Mouse (Mus musculus) thymus, postnatal 10 days (tissue): Measurements from ENCODE around the gene Asb7.

ENCODE experiments used
- DNase-seq, 2 experiments: peaks; one replicate each; pipeline ENCODE4 v3.0.0; 2021; ENCODE audit warnings: low spot score in 2 of 2

The Asb7 gene

GRCm38 (mm10) chr7:66689294-66689619 lies at the start of gene Asb7:
Gene Asb7 (minus strand): TSS chr7:66689596.
- DNase-seq: no peak

- no peak for DNase-seq
Measured at GRCm38 (mm10) chr7:66737418-66737817, 48.0 kb upstream of the Asb7 start.

DNA sequence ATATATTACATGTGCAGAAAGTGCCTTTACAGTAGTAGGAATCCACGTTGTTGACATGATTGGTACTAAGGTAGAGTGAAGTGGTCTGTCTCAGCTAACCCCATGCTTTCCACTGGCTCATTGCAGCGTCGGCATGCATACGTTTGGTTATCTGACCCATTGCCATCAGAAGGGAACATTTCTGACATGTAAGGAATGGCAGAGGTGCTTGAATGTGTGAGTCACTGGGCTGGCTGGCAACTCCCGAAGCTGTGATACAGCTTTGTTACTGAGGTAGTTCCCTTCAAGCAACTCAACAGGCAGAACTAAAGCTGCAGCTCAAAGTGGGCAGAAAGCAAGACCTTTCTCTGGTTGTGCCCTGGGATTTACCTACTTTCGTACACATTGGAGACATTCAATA lies 45.6 kb upstream of the Asb7 start:
- DNase-seq: no peak

- DNase-seq: no peak
Measured at GRCm38 (mm10) chr7:66734466-66734865, 45.1 kb upstream of the Asb7 start.

DNA sequence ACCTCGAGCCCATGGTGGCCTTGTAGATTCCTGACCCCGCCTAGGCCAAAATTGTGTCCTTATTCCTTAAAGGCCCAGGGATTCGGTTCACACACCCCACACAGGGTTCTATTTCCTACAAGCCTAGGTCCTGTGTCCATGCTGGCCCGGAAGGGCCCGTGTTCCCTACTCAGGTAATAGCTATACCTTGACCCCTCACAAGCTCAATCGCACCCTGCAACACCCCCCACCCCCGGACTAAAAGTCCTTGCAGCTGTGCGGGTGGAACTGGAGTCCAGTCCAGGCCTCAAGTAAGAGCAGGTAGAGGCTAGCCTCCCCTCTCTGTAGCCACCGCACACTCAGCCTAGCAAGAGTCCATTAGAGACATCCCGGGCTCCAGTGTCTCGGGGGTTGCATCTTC lies 44.5 kb upstream of the Asb7 start:
- no peak for DNase-seq

DNA sequence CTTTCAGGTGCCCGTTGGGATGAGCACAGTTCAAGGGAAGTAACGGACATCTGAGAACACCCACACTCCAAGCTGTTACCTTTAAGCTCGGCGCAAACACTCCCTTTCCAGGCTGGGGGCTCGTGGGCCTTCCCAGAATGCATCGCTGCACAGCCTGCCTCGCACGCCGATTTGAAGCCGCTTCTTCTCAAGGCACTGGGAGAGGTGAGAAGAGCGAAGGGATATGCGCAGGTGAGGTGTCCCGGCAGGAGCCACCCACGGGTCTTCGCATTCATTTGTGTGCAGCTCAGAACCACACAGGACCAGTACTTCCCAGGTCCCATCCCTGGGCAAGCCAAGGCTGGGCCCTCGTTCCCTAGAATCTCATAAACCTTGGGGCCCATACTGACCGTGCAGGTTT lies 44.0 kb upstream of the Asb7 start:
- no peak for DNase-seq

DNA sequence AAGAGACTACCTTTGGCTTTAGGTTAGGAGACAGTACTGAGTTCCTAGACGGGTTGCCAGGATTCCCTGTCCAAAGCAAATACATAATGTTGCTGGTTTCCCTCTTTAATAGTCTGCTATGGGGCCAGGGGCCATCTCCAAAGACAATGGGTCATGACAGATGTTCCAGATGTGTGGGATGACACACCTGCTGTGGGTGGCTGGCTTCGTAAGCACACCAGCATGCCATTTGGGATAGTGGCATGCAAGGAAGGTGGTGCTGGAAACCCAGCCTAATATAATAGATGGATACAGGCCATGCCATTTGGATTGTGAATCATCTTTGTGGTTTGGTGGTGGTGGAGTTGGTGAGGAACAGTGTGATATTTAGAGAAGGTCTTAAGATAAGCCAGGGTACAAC lies 39.8 kb upstream of the Asb7 start:
- no peak for DNase-seq

DNA sequence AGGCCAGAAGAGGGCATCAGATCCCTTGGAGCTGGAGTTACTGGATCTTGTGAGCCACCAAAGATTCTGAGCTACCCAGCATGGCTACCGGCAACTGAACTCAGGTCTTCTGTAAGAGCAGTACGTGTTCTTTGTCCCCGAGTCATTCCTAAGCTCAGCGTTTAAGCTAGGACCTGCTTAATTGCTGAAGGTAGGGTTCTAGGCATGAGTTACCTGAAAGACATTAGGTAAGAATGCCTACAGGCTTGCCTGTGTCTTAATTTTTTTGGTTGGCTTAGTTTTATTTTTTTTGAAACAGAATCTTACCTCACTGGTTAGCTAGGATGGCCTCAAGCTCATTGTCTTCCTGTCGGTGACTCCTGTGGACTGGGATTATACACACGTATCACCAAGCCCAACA lies 38.7 kb upstream of the Asb7 start:
- DNase-seq: no peak

- no peak for DNase-seq
Measured at GRCm38 (mm10) chr7:66724954-66725353, 35.6 kb upstream of the Asb7 start.

DNA sequence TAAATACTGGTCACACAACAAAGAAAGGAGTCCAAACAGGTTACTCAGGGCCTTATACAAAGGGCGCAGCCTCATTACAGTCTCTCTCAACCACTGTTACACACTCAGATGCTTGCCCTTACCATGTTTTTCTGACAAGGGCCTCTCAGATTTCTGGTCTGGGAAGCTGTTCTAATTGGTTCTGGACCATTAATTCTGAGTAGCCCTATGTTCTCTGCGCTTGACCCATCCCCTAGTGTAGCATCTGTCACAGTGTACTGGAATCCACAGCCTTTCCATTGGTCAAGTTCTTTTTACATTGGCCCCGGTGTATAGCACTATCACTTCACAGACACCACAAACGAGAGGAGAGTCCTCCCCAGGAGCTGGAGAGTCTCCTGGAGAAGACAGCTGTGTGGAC lies 35.1 kb upstream of the Asb7 start:
- no peak for DNase-seq

- DNase-seq: no peak
Measured at GRCm38 (mm10) chr7:66711166-66711565, 21.8 kb upstream of the Asb7 start.

DNA sequence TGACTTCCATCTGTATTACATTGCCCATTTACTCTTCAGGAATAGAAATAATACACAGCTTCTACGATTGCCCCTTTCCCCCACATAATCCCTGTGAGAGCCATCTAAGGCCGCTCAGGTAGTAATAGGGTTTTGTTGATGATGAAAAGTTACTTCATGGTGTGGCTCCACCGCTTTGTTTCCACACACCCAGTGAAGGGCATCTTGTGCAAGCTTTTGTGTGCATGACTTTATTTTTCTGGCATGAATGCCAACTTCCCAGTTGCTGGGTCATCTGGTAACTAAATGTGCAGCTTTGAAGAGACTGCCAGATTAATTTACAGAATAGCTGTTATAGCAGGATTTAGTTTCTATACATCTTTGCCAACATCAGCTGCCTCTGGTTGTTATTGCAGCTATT lies 15.2 kb upstream of the Asb7 start:
- no peak for DNase-seq

GRCm38 (mm10) chr7:66702721-66703120 lies 13.3 kb upstream of the Asb7 start:
- DNase-seq: no peak

DNA sequence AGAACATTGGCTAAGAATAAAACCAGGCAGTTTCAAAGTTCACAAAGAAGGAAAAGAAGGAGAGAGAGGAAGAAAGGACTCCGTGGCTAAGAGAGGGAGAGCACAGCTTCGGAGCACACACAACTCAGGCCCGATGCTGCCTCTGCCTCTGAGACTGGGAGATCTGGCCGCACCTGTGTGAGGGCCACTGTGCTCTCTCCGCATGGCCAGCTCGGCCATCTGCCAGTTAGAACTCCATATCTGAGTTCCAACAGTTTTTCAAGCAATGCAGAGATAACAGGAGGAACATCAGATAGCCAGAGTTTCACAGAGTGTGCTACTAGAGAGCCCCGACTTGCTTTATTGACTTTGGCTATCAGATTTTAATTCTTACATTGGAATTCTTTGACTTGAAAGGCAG lies 5.1 kb upstream of the Asb7 start:
- no peak for DNase-seq

- peak; percentile 95 to 98 for DNase-seq
Measured at GRCm38 (mm10) chr7:66689620-66690360, 394 bp upstream of the Asb7 start, which contains the start of gene Lins1. Gene Lins1 (plus strand): TSS chr7:66689889.

GRCm38 (mm10) chr7:66688721-66689120 lies 675 bp downstream of the Asb7 start:
- peak in 1 of 2 experiments; percentile 23 for DNase-seq

DNA sequence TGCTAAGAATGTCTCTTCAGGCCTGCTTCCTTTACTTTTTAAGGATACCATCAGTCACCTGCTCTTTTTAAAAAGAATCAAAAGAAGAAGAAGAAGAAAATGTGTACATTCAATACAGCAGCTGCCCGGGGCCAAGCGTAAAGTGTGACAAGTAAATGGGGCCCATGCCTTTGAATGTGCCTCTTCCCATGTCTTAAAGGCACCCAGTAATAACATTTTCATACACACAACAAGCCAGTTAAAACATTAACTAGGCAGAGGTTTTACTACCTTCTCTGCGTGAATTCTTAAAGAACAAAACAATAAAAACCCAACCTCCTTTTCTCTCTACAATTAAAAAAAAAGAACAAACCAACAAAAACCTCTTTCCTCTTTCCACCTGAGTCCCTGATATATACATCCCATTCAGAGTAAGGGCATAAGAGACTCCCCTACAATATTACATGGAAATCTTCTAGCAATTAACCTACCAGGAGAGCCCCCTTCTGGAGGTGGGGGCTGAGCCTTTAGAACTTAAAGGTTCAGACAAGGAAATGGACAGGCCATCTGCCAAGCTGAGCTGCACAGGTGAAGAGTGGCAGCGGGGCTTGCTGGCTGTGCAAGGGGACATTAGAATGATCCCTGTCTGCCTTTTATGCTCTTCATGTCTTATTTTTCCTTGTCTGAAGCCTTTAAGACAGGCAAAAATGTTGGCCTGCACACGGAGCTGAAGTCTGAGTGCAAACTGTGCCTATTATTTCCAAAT lies 7.1 kb downstream of the Asb7 start:
- DNase-seq: no peak

GRCm38 (mm10) chr7:66675800-66676199 lies 13.6 kb downstream of the Asb7 start:
- DNase-seq: no peak

GRCm38 (mm10) chr7:66667064-66667463 lies 22.3 kb downstream of the Asb7 start:
- no peak for DNase-seq

DNA sequence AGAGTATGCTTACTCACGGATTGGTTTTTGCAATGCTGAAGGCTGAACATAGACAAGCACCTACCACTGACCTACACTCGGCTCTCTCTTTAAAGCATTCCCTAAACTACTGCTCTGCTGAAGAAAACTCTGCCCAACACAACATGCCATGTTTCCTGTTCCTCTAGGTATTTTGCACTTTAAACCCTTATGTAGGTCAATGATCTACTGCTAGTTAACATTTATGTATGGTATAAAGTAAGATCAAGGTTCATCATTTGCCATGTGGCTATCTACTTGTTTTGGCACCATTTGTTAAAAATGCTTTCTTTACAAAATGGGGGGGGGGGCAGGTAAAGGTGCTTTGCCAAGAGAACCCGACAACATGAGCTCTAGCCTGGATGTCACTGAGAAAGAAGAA lies 25.8 kb downstream of the Asb7 start:
- DNase-seq: no peak

DNA sequence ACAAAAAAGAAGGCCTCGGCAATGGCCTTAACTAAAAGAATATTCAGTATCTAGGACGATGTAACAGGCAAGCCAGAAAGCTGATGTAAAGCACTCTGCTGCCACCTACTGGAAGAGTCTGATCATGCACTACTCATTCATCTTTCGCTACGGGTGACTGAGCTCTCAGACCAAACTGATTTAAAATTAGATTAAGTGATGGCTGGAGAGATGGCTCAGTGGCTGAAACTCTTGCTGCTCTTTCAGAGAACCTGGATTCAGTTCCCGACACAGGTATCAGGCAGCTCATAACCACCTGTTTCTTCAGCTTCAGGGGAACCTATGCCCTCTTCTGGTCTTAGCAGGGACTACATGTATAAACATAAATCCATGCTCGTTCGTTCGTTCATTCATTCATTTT lies 27.8 kb downstream of the Asb7 start:
- DNase-seq: peak; percentile 19 to 71

DNA sequence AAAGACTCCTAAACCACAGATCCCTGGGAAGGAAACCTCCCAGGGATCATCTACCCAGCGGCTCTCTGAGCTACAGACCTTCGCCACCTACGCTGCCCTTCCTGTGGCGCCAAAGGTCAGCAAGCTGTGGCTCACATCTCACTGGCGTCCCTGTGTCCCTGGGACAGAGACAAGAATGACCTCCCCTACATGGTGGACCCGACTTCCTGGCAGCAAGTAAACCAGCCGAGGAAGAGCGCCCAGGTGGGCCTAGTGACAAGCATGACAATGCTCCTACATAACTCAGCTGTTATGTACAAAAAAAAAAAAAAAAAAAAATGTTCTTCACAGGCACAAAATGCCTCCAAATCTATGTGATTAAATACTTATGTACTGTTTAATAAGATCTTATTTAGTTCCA lies 28.4 kb downstream of the Asb7 start:
- no peak for DNase-seq

GRCm38 (mm10) chr7:66660291-66660690 lies 29.1 kb downstream of the Asb7 start:
- no peak for DNase-seq

DNA sequence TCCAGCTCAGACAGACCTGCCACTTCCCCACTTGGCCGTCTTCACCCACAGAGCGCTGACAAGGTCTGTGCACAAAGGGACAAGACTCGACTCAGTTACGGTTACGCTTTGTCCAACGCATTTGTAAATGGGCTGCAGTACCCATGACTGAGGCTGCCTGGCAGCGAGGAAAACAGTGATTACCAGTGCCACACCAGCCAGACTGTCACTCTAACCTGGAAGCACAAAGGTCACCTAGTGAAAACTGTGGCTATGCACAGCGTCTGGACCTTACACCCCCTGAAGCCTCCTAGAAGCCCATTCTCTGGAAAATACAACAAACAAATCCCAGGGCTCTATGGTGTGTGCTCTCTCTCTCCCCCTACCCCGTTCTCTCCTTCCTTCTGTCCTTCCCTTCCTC lies 33.9 kb downstream of the Asb7 start:
- no peak for DNase-seq
